Mouse (Mus musculus) cortical plate, adult 2 months (tissue): Measurements from ENCODE around the gene Fam71e1. TPM values are rescaled to one million over a fixed set of nuclear protein-coding genes. Genes with fewer than 3 reads are reported as not detected.

Experiments
- H3K27ac ChIP-seq: fragments of 200-500 bp; 2 replicates; pipeline ENCODE4 v1.5.1; 2012; ENCODE audit warnings: low read length, control low read depth, inconsistent platforms; ENCODE audit not compliant: insufficient read depth
- H3K4me1 ChIP-seq: fragments of 200-500 bp; 2 replicates; pipeline ENCODE4 v1.6.1; 2011; ENCODE audit warnings: low read length; ENCODE audit not compliant: control insufficient read depth, insufficient read depth
- H3K4me3 ChIP-seq: fragments of 200-500 bp; 2 replicates; pipeline ENCODE4 v1.5.1; 2011; ENCODE audit warnings: mild to moderate bottlenecking, low read length, control low read depth; ENCODE audit not compliant: insufficient read depth
- CTCF ChIP-seq: fragments of 200-500 bp; IDR thresholded peaks from 2 replicates; pipeline ENCODE4 v1.5.1; 2011; ENCODE audit warnings: mild to moderate bottlenecking, control low read depth, low read length; ENCODE audit not compliant: insufficient read depth; ENCODE audit errors: extremely low read depth
- POLR2A ChIP-seq: fragments of 200-500 bp; IDR thresholded peaks from 2 replicates; pipeline ENCODE4 v1.6.1; 2011; ENCODE audit warnings: mild to moderate bottlenecking, low read length, control low read depth; ENCODE audit not compliant: insufficient read depth; ENCODE audit errors: extremely low read depth
- polyA plus RNA-seq: library from polyadenylated mRNA; depleted of rRNA; stranded (reverse); fragments of >200 nt; gene quantifications from 2 replicates; pipeline ENCODE4 v1.2.3, GENCODE M21; 2012

The Fam71e1 gene
- polyA plus RNA-seq, 1 experiment: 27.0 TPM

DNA sequence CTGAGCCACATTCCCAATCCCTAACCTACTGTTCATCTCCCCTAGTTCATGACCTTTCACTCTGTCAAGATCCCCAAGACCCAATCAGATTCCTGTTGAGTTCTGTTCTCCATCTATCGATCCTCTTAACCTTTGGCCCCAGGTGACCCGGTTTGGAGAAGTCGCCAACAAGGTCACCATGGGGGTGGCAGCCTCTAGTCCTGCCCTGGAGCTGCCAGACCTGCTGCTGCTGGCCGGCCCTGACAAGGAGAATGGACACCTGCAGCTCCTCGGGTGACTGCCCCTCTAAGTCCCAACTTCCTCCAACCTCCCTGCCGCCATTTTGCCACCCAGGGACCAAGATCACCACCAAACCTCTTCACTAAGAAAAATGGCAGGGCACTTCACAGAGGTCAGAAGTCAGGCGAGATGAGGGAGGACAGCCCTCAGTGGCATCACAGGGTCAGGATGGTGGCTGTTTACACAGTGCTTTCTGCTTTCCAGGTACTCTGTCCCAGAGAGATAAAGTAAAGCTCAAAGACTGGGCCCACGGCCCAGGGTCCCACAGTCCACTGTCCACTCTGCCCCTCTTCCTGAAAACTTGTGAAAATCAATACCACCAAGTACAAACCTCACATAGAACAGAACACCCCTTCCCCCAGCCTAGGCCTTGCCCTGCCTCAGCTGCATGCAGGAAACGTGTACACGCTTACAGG lies 1.1 kb downstream of the Fam71e1 start:
- H3K4me3 ChIP-seq: peak overlapping the region; percentile 84; the same call in 1 of the 2 replicates
- TF ChIP-seq CTCF (no peak), POLR2A (no peak)
- no peak overlapping the region for H3K27ac ChIP-seq
- peaks cover 4% of the 10 kb centered on the region for H3K4me1 ChIP-seq

DNA sequence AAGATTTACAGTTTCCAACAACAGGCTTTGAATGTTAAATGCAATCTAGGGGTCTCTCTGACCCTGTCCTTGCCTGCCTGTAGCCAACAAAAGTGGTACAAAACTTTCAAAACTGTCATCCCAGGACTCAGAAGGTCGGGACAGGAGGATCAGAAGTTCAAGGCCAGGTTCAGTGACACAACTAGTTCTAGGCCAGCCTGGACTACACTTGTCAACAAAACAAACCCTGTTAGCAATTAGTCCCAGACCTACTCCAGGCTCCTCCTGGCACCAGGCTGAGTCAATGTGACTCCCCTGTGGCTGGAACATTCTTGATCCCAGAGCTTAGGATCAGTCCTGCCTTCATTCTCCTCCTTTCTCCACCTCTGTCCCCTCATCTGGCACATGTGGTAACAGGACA lies 2.5 kb downstream of the Fam71e1 start:
- no peak for TF ChIP-seq POLR2A
- Histone ChIP-seq H3K4me3 (no peak overlapping the region), H3K4me1 (peaks cover 4% of the 10 kb centered on the region), H3K27ac (no peak overlapping the region)

DNA sequence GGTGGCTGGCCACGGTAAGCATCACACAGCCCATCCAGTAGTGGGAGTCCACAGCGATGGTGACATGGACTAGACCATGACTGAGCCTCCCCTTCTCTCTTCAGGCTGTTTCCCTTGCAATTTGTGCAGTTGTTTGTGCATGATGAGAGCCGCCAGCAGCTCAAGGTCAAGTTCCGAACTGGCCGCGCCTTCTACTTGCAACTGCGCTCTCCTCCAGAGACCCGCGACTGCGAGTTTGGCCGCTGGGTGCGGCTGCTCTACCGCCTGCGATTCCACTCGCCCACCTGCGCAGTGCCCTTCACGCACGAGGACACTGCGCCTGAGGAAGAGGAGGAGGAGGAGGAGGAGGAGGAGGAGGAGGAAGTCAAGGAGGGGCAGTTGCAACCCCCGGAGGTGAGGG lies 3.7 kb downstream of the Fam71e1 start:
- Histone ChIP-seq H3K27ac (no peak overlapping the region), H3K4me1 (no peaks in the 10 kb centered on the region), H3K4me3 (no peak overlapping the region)
- no peak for TF ChIP-seq CTCF
- no peak for TF ChIP-seq POLR2A

DNA sequence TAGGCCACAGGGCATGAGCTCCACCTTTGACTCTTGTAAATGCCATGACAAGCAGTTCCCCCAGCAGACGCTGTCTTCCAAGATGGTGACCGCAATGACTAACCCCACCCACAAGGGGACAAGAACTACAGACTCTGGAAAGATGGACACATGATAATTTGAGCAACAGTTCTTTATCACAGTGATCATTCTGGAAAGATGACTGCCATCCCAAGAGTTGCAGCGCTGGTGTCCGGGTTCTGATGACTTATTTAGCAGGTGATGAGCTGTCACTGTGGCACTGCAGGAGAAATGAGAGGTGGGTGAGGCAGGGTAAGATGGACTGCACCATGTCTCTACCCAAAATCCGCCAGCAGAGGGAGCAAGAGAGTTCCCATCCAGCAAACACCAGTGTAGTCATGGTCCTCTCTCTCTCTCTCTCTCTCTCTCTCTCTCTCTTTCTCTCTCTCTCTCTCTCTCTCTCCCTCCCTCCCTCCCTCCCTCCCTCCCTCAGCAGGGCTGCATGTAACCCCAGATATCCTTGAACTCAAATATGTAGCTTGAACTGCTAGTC lies 5.3 kb downstream of the Fam71e1 start:
- peak; percentile 74 for TF ChIP-seq CTCF
- TF ChIP-seq POLR2A: no peak
- Histone ChIP-seq H3K4me1 (no peaks in the 10 kb centered on the region), H3K27ac (no peak overlapping the region), H3K4me3 (no peak overlapping the region)

DNA sequence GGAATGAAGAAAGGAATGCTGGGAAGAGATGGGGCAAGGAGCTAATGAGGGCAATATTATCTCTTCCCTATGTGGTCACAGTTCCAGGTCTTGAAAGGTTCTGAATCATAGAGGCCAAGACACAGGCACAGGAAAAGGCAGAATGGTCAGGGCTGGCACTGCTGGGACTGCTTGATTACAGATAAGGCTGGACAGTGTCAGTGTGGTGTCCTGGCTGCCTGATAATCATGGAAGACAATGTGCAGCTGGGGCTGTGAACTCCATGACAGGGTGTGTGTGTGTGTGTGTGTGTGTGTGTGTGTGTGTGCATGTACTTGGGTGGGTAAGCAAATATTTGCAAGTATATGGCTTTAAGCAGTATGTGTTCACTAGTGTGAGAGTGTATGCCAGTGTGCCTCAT lies 11.1 kb downstream of the Fam71e1 start:
- H3K4me1 ChIP-seq: no peaks in the 10 kb centered on the region
- H3K27ac ChIP-seq: no peak overlapping the region
- TF ChIP-seq CTCF (no peak), POLR2A (no peak)
- no peak overlapping the region for H3K4me3 ChIP-seq

DNA sequence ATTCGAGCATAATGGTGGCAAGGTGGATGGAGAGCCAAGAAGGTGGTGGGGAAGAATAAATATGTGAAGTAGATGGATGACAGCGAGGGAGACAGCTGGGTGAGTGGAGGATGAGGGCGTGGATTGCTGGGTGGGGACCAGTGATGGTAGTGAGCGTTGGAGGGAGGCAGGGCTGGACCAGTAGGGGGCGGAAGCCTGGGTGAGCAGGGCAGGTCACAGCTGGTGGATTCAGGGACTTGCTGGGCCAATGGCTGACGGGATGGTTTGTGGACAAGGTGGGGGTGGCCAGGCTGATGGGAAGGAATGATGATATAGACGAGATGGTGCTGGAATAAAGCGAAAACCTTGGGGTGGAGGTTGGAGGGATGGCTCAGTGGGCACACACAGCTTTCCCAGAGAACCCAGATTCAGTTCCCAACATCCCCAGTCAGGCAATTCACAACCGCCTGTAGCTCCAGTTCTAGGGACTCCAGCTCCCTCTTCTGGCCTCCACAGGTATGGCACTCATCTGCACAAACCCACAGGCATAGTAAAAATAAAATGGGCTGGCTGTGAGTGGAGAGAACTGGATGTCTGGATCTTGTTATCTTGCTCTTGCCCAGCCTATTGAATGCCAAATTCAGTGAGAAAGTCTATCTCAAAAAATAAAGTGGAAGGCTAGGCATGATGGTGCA lies 23.0 kb downstream of the Fam71e1 start:
- H3K4me3 ChIP-seq: no peak overlapping the region
- no peak overlapping the region for H3K27ac ChIP-seq
- TF ChIP-seq CTCF (no peak), POLR2A (no peak)
- no peaks in the 10 kb centered on the region for H3K4me1 ChIP-seq

DNA sequence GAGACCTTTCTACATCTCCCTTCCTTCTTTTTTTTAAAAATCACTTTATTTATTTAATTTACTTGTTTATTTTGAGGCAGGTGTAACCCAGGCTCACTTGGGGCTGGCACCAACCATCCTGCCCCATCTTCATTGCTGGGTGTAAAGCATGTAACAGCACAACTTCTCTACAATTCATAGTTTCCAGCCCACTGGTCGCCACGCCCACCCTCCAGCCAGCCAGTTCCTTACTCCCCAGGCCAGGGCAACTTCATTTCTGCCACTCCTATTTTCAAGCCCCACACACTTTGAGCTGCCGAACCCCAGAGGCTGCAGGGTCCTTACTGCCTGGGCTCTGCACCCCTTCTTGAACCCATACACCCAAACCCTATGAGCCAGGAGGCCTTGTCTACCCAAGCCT lies 24.6 kb downstream of the Fam71e1 start:
- Histone ChIP-seq H3K4me3 (no peak overlapping the region), H3K27ac (no peak overlapping the region), H3K4me1 (no peaks in the 10 kb centered on the region)
- no peak for TF ChIP-seq CTCF
- no peak for TF ChIP-seq POLR2A

DNA sequence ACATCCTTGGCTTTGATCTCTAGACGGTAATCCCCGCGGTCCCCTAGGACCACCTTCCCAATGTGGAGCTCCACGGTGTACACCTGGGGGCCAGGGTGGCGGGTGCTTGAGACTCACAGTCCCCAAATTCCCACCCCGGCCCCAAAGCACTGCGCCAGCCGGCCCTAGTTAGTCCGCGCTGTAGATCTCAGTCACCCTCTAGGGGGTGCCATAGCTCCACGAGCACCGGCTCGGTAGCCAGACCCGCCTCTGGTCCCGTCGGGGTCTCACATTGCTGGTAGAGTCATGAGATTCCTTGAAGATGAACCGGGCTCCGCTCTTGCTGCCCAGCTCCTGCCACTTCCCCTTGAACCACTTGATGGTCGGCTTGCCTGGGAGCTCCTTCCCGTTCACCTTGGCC lies 25.3 kb downstream of the Fam71e1 start:
- Histone ChIP-seq H3K27ac (no peak overlapping the region), H3K4me3 (no peak overlapping the region), H3K4me1 (no peaks in the 10 kb centered on the region)
- no peak for TF ChIP-seq POLR2A
- peak; percentile 46 for TF ChIP-seq CTCF

DNA sequence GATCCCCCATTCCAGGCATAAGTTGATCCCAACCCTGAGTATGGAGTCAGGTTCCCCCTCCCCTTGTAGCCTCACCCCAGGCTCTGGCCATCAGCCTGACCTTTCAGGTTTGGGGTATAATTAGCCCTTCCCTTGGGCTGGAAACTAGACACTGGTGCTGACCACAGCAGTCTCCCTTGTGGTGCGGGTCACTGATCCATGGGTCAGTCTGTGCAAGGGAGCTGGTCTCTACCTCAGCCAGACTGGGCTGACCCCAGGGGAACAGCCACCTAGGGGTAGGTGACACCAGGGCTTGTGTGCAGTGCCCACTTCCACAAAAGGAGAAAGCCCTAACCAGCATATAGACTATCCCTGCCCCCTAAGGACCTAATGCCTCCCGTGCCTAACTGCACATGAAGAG lies 26.7 kb downstream of the Fam71e1 start:
- Histone ChIP-seq H3K4me3 (no peak overlapping the region), H3K27ac (no peak overlapping the region), H3K4me1 (no peaks in the 10 kb centered on the region)
- no peak for TF ChIP-seq CTCF
- TF ChIP-seq POLR2A: no peak

DNA sequence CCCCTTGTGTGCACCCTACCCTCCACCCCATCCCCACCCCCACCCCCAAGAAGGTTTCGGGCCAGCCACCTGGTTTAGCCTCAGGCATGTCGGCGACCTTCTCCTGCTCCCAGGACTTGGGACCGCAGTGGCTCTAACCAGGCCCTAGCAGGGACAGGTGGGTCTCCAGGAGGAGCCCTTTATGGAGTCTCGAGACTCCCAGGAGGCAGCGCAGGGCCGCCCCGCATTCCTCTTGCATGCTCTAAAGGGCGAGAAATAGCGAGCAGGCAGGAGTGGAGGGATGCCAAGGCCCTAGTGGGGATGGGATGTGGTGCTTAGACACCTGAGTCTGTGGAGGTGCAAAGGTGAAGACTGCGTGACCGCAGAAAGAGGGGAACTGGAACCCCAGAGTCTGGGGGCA lies 28.1 kb downstream of the Fam71e1 start, which contains the start of gene Mybpc2:
Gene Mybpc2, minus strand, starts transcription at position 155 of the 400 bp plus-strand sequence.
- no peaks in the 10 kb centered on the region for H3K4me1 ChIP-seq
- H3K27ac ChIP-seq: no peak within 1 kb of the TSS
- no peak within 1 kb of the TSS for H3K4me3 ChIP-seq
- TF ChIP-seq POLR2A: no peak
- no peak for TF ChIP-seq CTCF
